Mouse (Mus musculus): ENCODE measurements around the gene Tspyl4. TPM values are rescaled to one million over a fixed set of nuclear protein-coding genes. Genes with fewer than 3 reads are reported as not detected.

Tspyl4 gene
- polyA plus RNA-seq, 1 experiment from 2014 or later = 413 TPM

GRCm38 (mm10) chr10:34312536-34312935 lies 15.3 kb downstream of the Tspyl4 start:
- Histone ChIP-seq H3K4me2 (ENCODE audit: low read length) (no peak overlapping the region), H3K9me3 (ENCODE audit: control insufficient read depth, low read length) (no peaks in the 10 kb centered on the region), H3K36me3 (ENCODE audit: control insufficient read depth, insufficient read depth, low read length) (no peaks in the 10 kb centered on the region), H3K9ac (ENCODE audit: low read depth, low read length) (no peak overlapping the region), H3K4me3 (ENCODE audit: low read length) (no peak overlapping the region), H3K27ac (ENCODE audit: low read depth, low read length) (no peak overlapping the region), H3K27me3 (replicated peaks; ENCODE audit: control insufficient read depth, insufficient read depth, low read length) (no peaks in the 10 kb centered on the region), H3K4me1 (ENCODE audit: control insufficient read depth, insufficient read depth, low read depth, low read length) (peaks cover 14% of the 10 kb centered on the region)
- no peak for ATAC-seq
- WGBS = 67% methylated on average over 3 of the region's 3 CpGs

- peak overlapping the region; percentile 52 for H3K4me2 ChIP-seq (ENCODE audit: low read length)
- peak overlapping the region; percentile 47 for H3K9ac ChIP-seq (ENCODE audit: low read depth, low read length)
- no peaks in the 10 kb centered on the region for H3K27me3 ChIP-seq (replicated peaks; ENCODE audit: control insufficient read depth, insufficient read depth, low read length)
- peak overlapping the region; percentile 25 for H3K4me3 ChIP-seq (ENCODE audit: low read length)
- no peaks in the 10 kb centered on the region for H3K36me3 ChIP-seq (ENCODE audit: control insufficient read depth, insufficient read depth, low read length)
- H3K27ac ChIP-seq (ENCODE audit: low read depth, low read length) = peak overlapping the region; percentile 78
- peak; percentile 94 for ATAC-seq
- 1% methylated on average over 3 of the region's 3 CpGs for WGBS
- H3K9me3 ChIP-seq (ENCODE audit: control insufficient read depth, low read length) = no peaks in the 10 kb centered on the region
- peaks cover 14% of the 10 kb centered on the region for H3K4me1 ChIP-seq (ENCODE audit: control insufficient read depth, insufficient read depth, low read depth, low read length)
Observed at GRCm38 (mm10) chr10:34316571-34317216, 19.5 kb downstream of the Tspyl4 start.

- H3K36me3 ChIP-seq (ENCODE audit: control insufficient read depth, insufficient read depth, low read length) = no peaks in the 10 kb centered on the region
- H3K4me1 ChIP-seq (ENCODE audit: control insufficient read depth, insufficient read depth, low read depth, low read length) = peaks cover 14% of the 10 kb centered on the region
- no peak overlapping the region for H3K4me3 ChIP-seq (ENCODE audit: low read length)
- no peaks in the 10 kb centered on the region for H3K9me3 ChIP-seq (ENCODE audit: control insufficient read depth, low read length)
- ATAC-seq = no peak; the same call in 1 of the 2 replicates
- H3K27me3 ChIP-seq (replicated peaks; ENCODE audit: control insufficient read depth, insufficient read depth, low read length) = no peaks in the 10 kb centered on the region
- 14% methylated on average over 2 of the region's 2 CpGs for WGBS
- no peak overlapping the region for H3K9ac ChIP-seq (ENCODE audit: low read depth, low read length)
- H3K27ac ChIP-seq (ENCODE audit: low read depth, low read length) = peak overlapping the region; percentile 78; the same call in 1 of the 2 replicates
- H3K4me2 ChIP-seq (ENCODE audit: low read length) = peak overlapping the region; percentile 52
Observed at GRCm38 (mm10) chr10:34317217-34317606, 20.0 kb downstream of the Tspyl4 start.

DNA sequence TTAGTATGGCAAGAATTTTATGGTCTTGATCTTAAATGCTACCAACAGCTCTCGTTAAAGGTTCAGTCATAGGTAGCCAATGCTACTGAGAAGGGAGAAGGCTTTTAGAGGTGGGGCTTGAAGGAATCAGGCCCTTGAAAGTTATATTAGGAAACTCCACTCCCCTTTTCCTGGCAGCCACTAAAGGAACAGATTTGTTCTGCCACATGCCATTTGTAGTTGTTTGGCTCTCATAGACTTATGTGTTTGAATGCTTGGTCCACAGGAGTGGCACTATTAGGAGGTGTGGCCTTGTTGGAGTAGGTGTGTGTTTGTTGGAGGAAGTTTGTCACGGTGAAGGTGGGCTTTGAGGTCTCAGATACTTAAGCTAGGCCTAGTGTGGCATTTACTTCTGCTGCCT lies 23.6 kb downstream of the Tspyl4 start:
- Histone ChIP-seq H3K9me3 (ENCODE audit: control insufficient read depth, low read length) (no peaks in the 10 kb centered on the region), H3K9ac (ENCODE audit: low read depth, low read length) (no peak overlapping the region), H3K4me1 (ENCODE audit: control insufficient read depth, insufficient read depth, low read depth, low read length) (peaks cover 8% of the 10 kb centered on the region), H3K27ac (ENCODE audit: low read depth, low read length) (no peak overlapping the region), H3K4me3 (ENCODE audit: low read length) (no peak overlapping the region), H3K4me2 (ENCODE audit: low read length) (no peak overlapping the region), H3K27me3 (replicated peaks; ENCODE audit: control insufficient read depth, insufficient read depth, low read length) (no peaks in the 10 kb centered on the region), H3K36me3 (ENCODE audit: control insufficient read depth, insufficient read depth, low read length) (no peaks in the 10 kb centered on the region)
- WGBS = 92% methylated on average over 2 of the region's 2 CpGs
- ATAC-seq = no peak

DNA sequence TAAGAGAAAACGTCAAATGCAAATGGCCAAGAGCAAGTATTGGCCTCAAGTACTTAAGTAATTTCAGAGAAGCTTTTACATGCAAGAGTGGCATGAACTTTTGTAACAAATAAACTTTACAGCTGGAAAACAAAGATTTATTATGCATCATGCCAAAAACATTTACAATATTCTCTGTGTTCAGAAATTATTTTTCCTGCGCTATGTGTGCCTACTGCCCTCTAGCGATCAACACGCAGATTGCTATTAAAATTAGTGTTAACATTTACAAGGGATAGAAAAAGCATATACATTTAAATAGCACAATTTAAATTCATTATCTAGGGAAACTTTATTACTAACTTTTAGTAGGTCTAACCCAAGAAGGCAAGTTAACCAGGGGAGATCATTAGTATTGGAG lies 29.5 kb downstream of the Tspyl4 start:
- Histone ChIP-seq H3K4me3 (ENCODE audit: low read length) (no peak overlapping the region), H3K4me1 (ENCODE audit: control insufficient read depth, insufficient read depth, low read depth, low read length) (no peaks in the 10 kb centered on the region), H3K27me3 (replicated peaks; ENCODE audit: control insufficient read depth, insufficient read depth, low read length) (no peaks in the 10 kb centered on the region), H3K9me3 (ENCODE audit: control insufficient read depth, low read length) (no peaks in the 10 kb centered on the region), H3K9ac (ENCODE audit: low read depth, low read length) (no peak overlapping the region), H3K27ac (ENCODE audit: low read depth, low read length) (no peak overlapping the region), H3K4me2 (ENCODE audit: low read length) (no peak overlapping the region), H3K36me3 (ENCODE audit: control insufficient read depth, insufficient read depth, low read length) (no peaks in the 10 kb centered on the region)
- ATAC-seq = no peak
- WGBS = 20% methylated on average over 4 of the region's 4 CpGs

- WGBS = 64% methylated on average over 5 of the region's 5 CpGs
- no peak overlapping the region for H3K9ac ChIP-seq (ENCODE audit: low read depth, low read length)
- 0 out of 2 replicates have a peak, but pooled peaks have one; percentile 20 for ATAC-seq
Observed at GRCm38 (mm10) chr10:34327144-34327543, 29.9 kb downstream of the Tspyl4 start.

GRCm38 (mm10) chr10:34328310-34328709 lies 31.1 kb downstream of the Tspyl4 start:
- no peaks in the 10 kb centered on the region for H3K9me3 ChIP-seq (ENCODE audit: control insufficient read depth, low read length)
- no peaks in the 10 kb centered on the region for H3K36me3 ChIP-seq (ENCODE audit: control insufficient read depth, insufficient read depth, low read length)
- H3K4me2 ChIP-seq (ENCODE audit: low read length) = no peak overlapping the region
- H3K4me3 ChIP-seq (ENCODE audit: low read length) = no peak overlapping the region
- no peak overlapping the region for H3K9ac ChIP-seq (ENCODE audit: low read depth, low read length)
- H3K4me1 ChIP-seq (ENCODE audit: control insufficient read depth, insufficient read depth, low read depth, low read length) = no peaks in the 10 kb centered on the region
- WGBS = 0% methylated on average over 2 of the region's 2 CpGs
- ATAC-seq = peak; percentile 88
- H3K27me3 ChIP-seq (replicated peaks; ENCODE audit: control insufficient read depth, insufficient read depth, low read length) = no peaks in the 10 kb centered on the region
- H3K27ac ChIP-seq (ENCODE audit: low read depth, low read length) = no peak overlapping the region

More at GRCm38 (mm10) chr10:34327144-34327543, 29.9 kb downstream of the Tspyl4 start:
- Histone ChIP-seq H3K9me3 (ENCODE audit: control insufficient read depth, low read length) (no peaks in the 10 kb centered on the region), H3K36me3 (ENCODE audit: control insufficient read depth, insufficient read depth, low read length) (no peaks in the 10 kb centered on the region), H3K4me1 (ENCODE audit: control insufficient read depth, insufficient read depth, low read depth, low read length) (no peaks in the 10 kb centered on the region), H3K4me2 (ENCODE audit: low read length) (no peak overlapping the region), H3K27me3 (replicated peaks; ENCODE audit: control insufficient read depth, insufficient read depth, low read length) (no peaks in the 10 kb centered on the region), H3K27ac (ENCODE audit: low read depth, low read length) (no peak overlapping the region), H3K4me3 (ENCODE audit: low read length) (no peak overlapping the region)

GRCm38 (mm10) chr10:34341014-34341413 lies 43.8 kb downstream of the Tspyl4 start:
- Histone ChIP-seq H3K4me2 (ENCODE audit: low read length) (no peak overlapping the region), H3K9ac (ENCODE audit: low read depth, low read length) (no peak overlapping the region), H3K4me3 (ENCODE audit: low read length) (no peak overlapping the region), H3K4me1 (ENCODE audit: control insufficient read depth, insufficient read depth, low read depth, low read length) (no peaks in the 10 kb centered on the region), H3K36me3 (ENCODE audit: control insufficient read depth, insufficient read depth, low read length) (no peaks in the 10 kb centered on the region), H3K9me3 (ENCODE audit: control insufficient read depth, low read length) (no peaks in the 10 kb centered on the region), H3K27me3 (replicated peaks; ENCODE audit: control insufficient read depth, insufficient read depth, low read length) (no peaks in the 10 kb centered on the region), H3K27ac (ENCODE audit: low read depth, low read length) (no peak overlapping the region)
- no peak for ATAC-seq
- WGBS = 85% methylated on average over 6 of the region's 6 CpGs

DNA sequence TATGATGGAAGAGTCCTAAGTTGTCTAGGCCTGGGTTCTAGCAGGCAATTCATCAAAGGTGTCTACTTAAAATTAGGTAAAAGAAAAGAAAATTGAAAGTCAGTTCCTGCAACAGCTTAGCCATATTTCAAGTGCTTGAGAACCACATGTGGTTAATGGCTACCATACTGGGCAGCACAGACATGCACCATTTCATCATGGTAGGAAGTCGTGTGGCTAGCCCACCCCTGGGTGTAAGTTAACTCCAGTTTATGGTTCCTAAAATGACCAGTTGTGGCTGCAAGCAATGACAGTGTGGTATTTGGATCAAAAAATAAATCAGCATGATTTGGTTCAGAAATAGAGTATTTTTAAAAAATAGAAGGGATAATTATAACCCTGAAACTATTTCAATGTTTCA lies 44.6 kb downstream of the Tspyl4 start:
- Histone ChIP-seq H3K27ac (ENCODE audit: low read depth, low read length) (no peak overlapping the region), H3K9me3 (ENCODE audit: control insufficient read depth, low read length) (no peaks in the 10 kb centered on the region), H3K4me3 (ENCODE audit: low read length) (no peak overlapping the region), H3K4me1 (ENCODE audit: control insufficient read depth, insufficient read depth, low read depth, low read length) (no peaks in the 10 kb centered on the region), H3K9ac (ENCODE audit: low read depth, low read length) (no peak overlapping the region), H3K36me3 (ENCODE audit: control insufficient read depth, insufficient read depth, low read length) (no peaks in the 10 kb centered on the region), H3K27me3 (replicated peaks; ENCODE audit: control insufficient read depth, insufficient read depth, low read length) (no peaks in the 10 kb centered on the region), H3K4me2 (ENCODE audit: low read length) (no peak overlapping the region)
- WGBS = 93% methylated on average over 1 of the region's 1 CpGs
- no peak for ATAC-seq
